Mouse (Mus musculus): ENCODE measurements around the gene Arhgap18. TPM values are rescaled to one million over a fixed set of nuclear protein-coding genes. Genes with fewer than 3 reads are reported as not detected.
A peak's percentile ranks its signal among the peaks of the same experiment; 100 is the strongest.

Gene Arhgap18
- polyA plus RNA-seq, 1 experiment from 2014 or later, result 33.4 TPM

- WGBS, result 51% methylated on average over 3 of the region's 3 CpGs
- H3K36me3 ChIP-seq, result no peaks in the 10 kb centered on the region
- H3K27ac ChIP-seq (ENCODE audit: poor library complexity, severe bottlenecking), result no peak overlapping the region
Measured at GRCm38 (mm10) chr10:26780581-26780980, 27.4 kb downstream of the Arhgap18 start.

GRCm38 (mm10) chr10:26789680-26790079, 36.5 kb downstream of the Arhgap18 start:
- Histone ChIP-seq H3K36me3 (no peaks in the 10 kb centered on the region), H3K27me3 (replicated peaks) (no peaks in the 10 kb centered on the region), H3K4me2 (no peak overlapping the region), H3K9ac (no peak overlapping the region), H3K27ac (ENCODE audit: poor library complexity, severe bottlenecking) (no peak overlapping the region), H3K9me3 (replicated peaks) (no peaks in the 10 kb centered on the region), H3K4me3 (no peak overlapping the region), H3K4me1 (replicated peaks) (no peaks in the 10 kb centered on the region)
- 81% methylated on average over 2 of the region's 2 CpGs for WGBS
- ATAC-seq (ENCODE audit: insufficient number of reproducible peaks, low FRiP score), result no peak

More at GRCm38 (mm10) chr10:26780581-26780980, 27.4 kb downstream of the Arhgap18 start:
- H3K9ac ChIP-seq, result no peak overlapping the region
- H3K4me3 ChIP-seq, result no peak overlapping the region
- no peaks in the 10 kb centered on the region for H3K9me3 ChIP-seq (replicated peaks)
- H3K4me1 ChIP-seq (replicated peaks), result peaks cover 32% of the 10 kb centered on the region
- H3K27me3 ChIP-seq (replicated peaks), result no peaks in the 10 kb centered on the region
- ATAC-seq (ENCODE audit: insufficient number of reproducible peaks, low FRiP score), result no peak
- H3K4me2 ChIP-seq, result no peak overlapping the region

GRCm38 (mm10) chr10:26791810-26792209, 38.6 kb downstream of the Arhgap18 start:
- Histone ChIP-seq H3K9ac (no peak overlapping the region; the same call in 1 of the 2 replicates), H3K27me3 (replicated peaks) (no peaks in the 10 kb centered on the region), H3K4me3 (no peak overlapping the region), H3K36me3 (no peaks in the 10 kb centered on the region), H3K9me3 (replicated peaks) (no peaks in the 10 kb centered on the region), H3K27ac (ENCODE audit: poor library complexity, severe bottlenecking) (no peak overlapping the region), H3K4me2 (no peak overlapping the region), H3K4me1 (replicated peaks) (no peaks in the 10 kb centered on the region)
- ATAC-seq (ENCODE audit: insufficient number of reproducible peaks, low FRiP score), result no peak
- 79% methylated on average over 3 of the region's 3 CpGs for WGBS

GRCm38 (mm10) chr10:26793013-26793412, 39.8 kb downstream of the Arhgap18 start:
- no peaks in the 10 kb centered on the region for H3K9me3 ChIP-seq (replicated peaks)
- H3K9ac ChIP-seq, result no peak overlapping the region
- H3K27me3 ChIP-seq (replicated peaks), result no peaks in the 10 kb centered on the region
- no peaks in the 10 kb centered on the region for H3K36me3 ChIP-seq
- no peak overlapping the region for H3K4me3 ChIP-seq
- 87% methylated on average over 8 of the region's 8 CpGs for WGBS
- no peak overlapping the region for H3K27ac ChIP-seq (ENCODE audit: poor library complexity, severe bottlenecking)
- peaks cover 2% of the 10 kb centered on the region for H3K4me1 ChIP-seq (replicated peaks)
- ATAC-seq (ENCODE audit: insufficient number of reproducible peaks, low FRiP score), result no peak
- H3K4me2 ChIP-seq, result no peak overlapping the region

GRCm38 (mm10) chr10:26796432-26797286, 43.4 kb downstream of the Arhgap18 start:
- Histone ChIP-seq H3K9me3 (replicated peaks) (no peaks in the 10 kb centered on the region), H3K4me2 (no peak overlapping the region), H3K4me3 (no peak overlapping the region), H3K4me1 (replicated peaks) (peaks cover 22% of the 10 kb centered on the region), H3K36me3 (no peaks in the 10 kb centered on the region), H3K27ac (ENCODE audit: poor library complexity, severe bottlenecking) (no peak overlapping the region), H3K9ac (no peak overlapping the region), H3K27me3 (replicated peaks) (no peaks in the 10 kb centered on the region)
- WGBS, result 72% methylated on average over 10 of the region's 10 CpGs
- ATAC-seq (ENCODE audit: insufficient number of reproducible peaks, low FRiP score), result no peak

- no peak overlapping the region for H3K9ac ChIP-seq
- H3K27me3 ChIP-seq (replicated peaks), result no peaks in the 10 kb centered on the region
- H3K4me1 ChIP-seq (replicated peaks), result peaks cover 22% of the 10 kb centered on the region
- H3K27ac ChIP-seq (ENCODE audit: poor library complexity, severe bottlenecking), result no peak overlapping the region
- ATAC-seq (ENCODE audit: insufficient number of reproducible peaks, low FRiP score), result no peak
- no peak overlapping the region for H3K4me3 ChIP-seq
- H3K4me2 ChIP-seq, result no peak overlapping the region
- H3K36me3 ChIP-seq, result no peaks in the 10 kb centered on the region
- H3K9me3 ChIP-seq (replicated peaks), result no peaks in the 10 kb centered on the region
- 78% methylated on average over 7 of the region's 7 CpGs for WGBS
Measured at GRCm38 (mm10) chr10:26797287-26797672, 44.1 kb downstream of the Arhgap18 start.

GRCm38 (mm10) chr10:26798752-26799411, 45.7 kb downstream of the Arhgap18 start:
- Histone ChIP-seq H3K27me3 (replicated peaks) (no peaks in the 10 kb centered on the region), H3K36me3 (no peaks in the 10 kb centered on the region), H3K4me2 (no peak overlapping the region), H3K27ac (ENCODE audit: poor library complexity, severe bottlenecking) (peak overlapping the region; percentile 66), H3K4me1 (replicated peaks) (peaks cover 22% of the 10 kb centered on the region), H3K4me3 (no peak overlapping the region), H3K9me3 (replicated peaks) (no peaks in the 10 kb centered on the region), H3K9ac (no peak overlapping the region)
- ATAC-seq (ENCODE audit: insufficient number of reproducible peaks, low FRiP score), result no peak
- WGBS, result 59% methylated on average over 10 of the region's 10 CpGs

GRCm38 (mm10) chr10:26799562-26800051, 46.4 kb downstream of the Arhgap18 start:
- peak; percentile 85 for ATAC-seq (ENCODE audit: insufficient number of reproducible peaks, low FRiP score)
- peak overlapping the region; percentile 66 for H3K27ac ChIP-seq (ENCODE audit: poor library complexity, severe bottlenecking)
- peaks cover 22% of the 10 kb centered on the region for H3K4me1 ChIP-seq (replicated peaks)

GRCm38 (mm10) chr10:26804351-26804983, 51.2 kb downstream of the Arhgap18 start:
- Histone ChIP-seq H3K27ac (ENCODE audit: poor library complexity, severe bottlenecking) (no peak overlapping the region), H3K36me3 (no peaks in the 10 kb centered on the region), H3K27me3 (replicated peaks) (no peaks in the 10 kb centered on the region), H3K4me3 (no peak overlapping the region), H3K9ac (no peak overlapping the region), H3K4me1 (replicated peaks) (peaks cover 6% of the 10 kb centered on the region), H3K9me3 (replicated peaks) (no peaks in the 10 kb centered on the region), H3K4me2 (no peak overlapping the region)
- no peak for ATAC-seq (ENCODE audit: insufficient number of reproducible peaks, low FRiP score)
- WGBS, result 56% methylated on average over 5 of the region's 5 CpGs

More at GRCm38 (mm10) chr10:26799562-26800051, 46.4 kb downstream of the Arhgap18 start:
- no peak overlapping the region for H3K4me3 ChIP-seq
- no peaks in the 10 kb centered on the region for H3K27me3 ChIP-seq (replicated peaks)
- H3K4me2 ChIP-seq, result no peak overlapping the region
- H3K9me3 ChIP-seq (replicated peaks), result no peaks in the 10 kb centered on the region
- H3K9ac ChIP-seq, result no peak overlapping the region
- WGBS, result 24% methylated on average over 5 of the region's 5 CpGs
- H3K36me3 ChIP-seq, result no peaks in the 10 kb centered on the region

GRCm38 (mm10) chr10:26805007-26805406, 51.8 kb downstream of the Arhgap18 start:
- Histone ChIP-seq H3K4me2 (no peak overlapping the region), H3K27me3 (replicated peaks) (no peaks in the 10 kb centered on the region), H3K4me1 (replicated peaks) (peaks cover under 1% of the 10 kb centered on the region), H3K27ac (ENCODE audit: poor library complexity, severe bottlenecking) (no peak overlapping the region), H3K36me3 (no peaks in the 10 kb centered on the region), H3K9ac (no peak overlapping the region), H3K9me3 (replicated peaks) (no peaks in the 10 kb centered on the region), H3K4me3 (no peak overlapping the region)
- no peak for ATAC-seq (ENCODE audit: insufficient number of reproducible peaks, low FRiP score)
- 85% methylated on average over 1 of the region's 1 CpGs for WGBS

GRCm38 (mm10) chr10:26806092-26806491, 52.9 kb downstream of the Arhgap18 start:
- H3K27ac ChIP-seq (ENCODE audit: poor library complexity, severe bottlenecking), result no peak overlapping the region
- H3K27me3 ChIP-seq (replicated peaks), result no peaks in the 10 kb centered on the region
- H3K4me2 ChIP-seq, result no peak overlapping the region
- H3K9me3 ChIP-seq (replicated peaks), result no peaks in the 10 kb centered on the region
- 70% methylated on average over 3 of the region's 3 CpGs for WGBS
- H3K4me1 ChIP-seq (replicated peaks), result peaks cover 9% of the 10 kb centered on the region
- H3K9ac ChIP-seq, result no peak overlapping the region
- H3K36me3 ChIP-seq, result no peaks in the 10 kb centered on the region
- no peak for ATAC-seq (ENCODE audit: insufficient number of reproducible peaks, low FRiP score)
- H3K4me3 ChIP-seq, result no peak overlapping the region

Measured in heart, embryonic 12.5 days (tissue).